Mouse (Mus musculus) c-Kit-positive CD71-positive TER-119-negative erythroid progenitor cells, embryonic 14.5 days (primary cell): ENCODE results near the gene Itpkb.
A peak's percentile ranks its signal among the peaks of the same experiment; 100 is the strongest.

Experiments used
- DNase-seq: peaks from one replicate; pipeline ENCODE4 v3.0.0-alpha.2; 2013; ENCODE audit warnings: low read depth

The Itpkb gene

GRCm38 (mm10) chr1:180420496-180421164 is 90.3 kb downstream of the Itpkb start:
- DNase-seq: no peak

DNA sequence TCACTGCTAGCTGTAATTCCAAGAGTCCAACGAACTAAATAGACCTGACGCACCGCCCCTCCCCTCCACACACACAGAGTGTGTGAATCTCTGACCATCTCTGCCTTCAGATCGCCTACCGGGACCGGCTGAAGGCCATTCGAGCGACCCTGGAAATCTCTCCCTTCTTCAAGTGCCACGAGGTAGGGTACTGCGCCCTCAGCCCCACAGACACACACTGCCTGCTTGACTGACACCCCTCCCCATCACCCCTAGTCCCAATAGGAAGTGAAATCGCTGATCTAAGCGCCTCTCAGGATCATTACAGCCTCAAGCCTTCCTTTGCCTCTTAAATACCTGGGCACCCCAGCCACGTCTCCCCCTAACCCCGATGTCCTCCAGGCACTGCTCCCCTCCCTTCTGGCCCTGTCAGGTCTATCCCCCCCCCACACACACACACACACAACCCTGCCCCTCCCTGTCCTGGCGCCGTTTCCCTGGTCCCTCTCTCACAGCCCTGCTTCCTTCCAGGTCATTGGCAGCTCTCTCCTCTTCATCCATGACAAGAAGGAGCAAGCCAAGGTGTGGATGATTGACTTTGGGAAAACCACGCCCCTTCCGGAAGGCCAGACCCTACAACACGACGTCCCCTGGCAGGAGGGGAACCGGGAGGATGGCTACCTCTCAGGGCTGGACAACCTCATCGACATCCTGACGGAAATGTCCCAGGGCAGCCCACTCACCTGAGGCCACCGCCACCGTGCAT is 91.1 kb downstream of the Itpkb start:
- no peak for DNase-seq

- peak; percentile 40 for DNase-seq
Measured at GRCm38 (mm10) chr1:180422076-180422828, 92.0 kb downstream of the Itpkb start.

- no peak for DNase-seq
Measured at GRCm38 (mm10) chr1:180423008-180423639, 92.8 kb downstream of the Itpkb start.

- DNase-seq: no peak
Measured at GRCm38 (mm10) chr1:180423931-180424330, 93.6 kb downstream of the Itpkb start.

DNA sequence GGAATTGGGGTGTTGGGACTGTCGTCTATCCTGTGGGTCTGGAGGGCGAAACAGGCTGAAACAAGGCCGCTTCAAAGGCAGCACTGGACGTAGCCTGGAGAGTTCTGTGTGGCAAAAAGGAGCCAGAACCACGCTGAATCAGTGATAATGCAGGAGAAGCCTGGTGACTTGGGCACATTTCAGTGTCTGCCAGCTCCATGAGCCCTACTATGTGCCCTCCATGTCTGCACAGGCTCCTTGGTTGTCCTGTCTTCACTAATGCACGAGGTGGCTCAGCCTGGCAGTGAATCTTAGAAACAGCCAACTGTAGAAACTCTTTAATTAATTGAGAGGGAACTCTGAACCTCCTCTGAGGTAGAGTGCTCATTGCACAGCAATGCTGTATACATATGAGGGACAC is 96.1 kb downstream of the Itpkb start:
- DNase-seq: no peak

GRCm38 (mm10) chr1:180427685-180428084 is 97.4 kb downstream of the Itpkb start:
- no peak for DNase-seq

- DNase-seq: peak; percentile 71
Measured at GRCm38 (mm10) chr1:180428101-180428712, 97.9 kb downstream of the Itpkb start.

- DNase-seq: no peak
Measured at GRCm38 (mm10) chr1:180428871-180429270, 98.6 kb downstream of the Itpkb start.

- DNase-seq: no peak
Measured at GRCm38 (mm10) chr1:180429819-180430218, 99.5 kb downstream of the Itpkb start.

GRCm38 (mm10) chr1:180431833-180432232 is 101.5 kb downstream of the Itpkb start:
- no peak for DNase-seq

DNA sequence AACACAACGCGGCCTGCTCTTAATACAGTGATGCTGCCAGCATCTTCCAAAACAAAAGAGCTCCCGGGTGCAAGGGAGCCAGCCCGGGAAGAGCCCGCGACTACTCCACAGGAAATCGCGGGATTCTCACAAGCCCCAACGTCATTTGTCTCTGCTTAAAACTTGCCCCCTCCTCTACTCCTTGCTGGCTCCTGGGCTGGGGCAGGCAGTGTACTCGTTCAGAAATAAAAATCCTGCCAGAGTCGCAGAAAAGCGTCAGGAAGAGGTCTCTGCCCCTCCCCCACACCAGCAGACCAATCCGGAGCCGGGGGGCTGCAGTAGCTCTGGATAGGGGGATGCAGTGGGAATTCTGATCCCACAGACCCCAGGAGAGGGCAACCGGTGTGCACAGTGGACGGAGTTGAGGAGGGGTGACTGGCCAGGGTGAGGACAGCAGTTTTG is 102.8 kb downstream of the Itpkb start:
- DNase-seq: no peak

- DNase-seq: peak; percentile 20
Measured at GRCm38 (mm10) chr1:180433796-180434566, 103.7 kb downstream of the Itpkb start.

- DNase-seq: no peak
Measured at GRCm38 (mm10) chr1:180434925-180435324, 104.6 kb downstream of the Itpkb start.

DNA sequence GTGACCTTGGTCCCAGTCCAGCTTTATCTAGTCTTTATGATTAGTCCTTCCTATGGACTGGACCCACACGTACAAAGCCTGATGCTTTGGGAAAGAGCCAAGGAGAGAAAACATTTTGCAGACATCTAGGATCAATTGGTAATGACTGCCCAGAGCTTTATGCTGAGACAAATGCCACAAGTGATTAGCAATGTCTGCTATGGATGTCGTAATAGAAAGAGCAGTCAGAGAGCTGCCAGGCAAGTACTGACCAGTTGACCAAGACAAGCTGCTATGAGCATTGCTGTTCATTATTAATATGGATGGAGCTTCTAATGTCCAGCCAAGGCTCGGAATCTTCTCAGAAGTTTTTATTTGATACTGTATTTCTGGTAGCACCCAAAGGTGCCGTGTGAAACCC is 109.2 kb downstream of the Itpkb start:
- DNase-seq: no peak

GRCm38 (mm10) chr1:180444411-180444810 is 114.1 kb downstream of the Itpkb start:
- DNase-seq: no peak

GRCm38 (mm10) chr1:180449641-180450040 is 119.4 kb downstream of the Itpkb start:
- no peak for DNase-seq

DNA sequence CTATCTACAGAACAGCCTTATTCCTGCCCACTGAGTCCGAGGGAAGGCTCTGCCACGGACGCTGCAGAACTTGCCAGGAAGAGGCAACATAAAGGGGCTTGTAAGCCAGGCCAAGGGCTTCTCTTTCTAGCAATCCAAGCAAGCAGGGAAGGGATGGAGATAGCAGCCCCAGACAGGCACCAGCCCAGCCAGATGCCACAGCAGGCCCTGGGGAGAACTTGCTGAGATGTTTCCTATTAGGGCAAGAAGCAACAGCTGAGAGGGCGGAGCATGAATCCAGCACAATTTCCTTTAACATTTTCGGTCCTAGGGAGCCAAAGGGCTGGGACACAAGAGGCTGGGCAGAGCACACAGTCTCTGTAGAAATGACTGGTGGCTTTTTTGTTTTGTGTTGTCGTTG is 128.0 kb downstream of the Itpkb start:
- no peak for DNase-seq

GRCm38 (mm10) chr1:180458680-180459079 is 128.4 kb downstream of the Itpkb start:
- no peak for DNase-seq

GRCm38 (mm10) chr1:180460721-180461120 is 130.4 kb downstream of the Itpkb start:
- DNase-seq: no peak

GRCm38 (mm10) chr1:180462396-180462795 is 132.1 kb downstream of the Itpkb start:
- DNase-seq: no peak
